Mouse (Mus musculus): ENCODE measurements around the gene Gm13030.

DNA sequence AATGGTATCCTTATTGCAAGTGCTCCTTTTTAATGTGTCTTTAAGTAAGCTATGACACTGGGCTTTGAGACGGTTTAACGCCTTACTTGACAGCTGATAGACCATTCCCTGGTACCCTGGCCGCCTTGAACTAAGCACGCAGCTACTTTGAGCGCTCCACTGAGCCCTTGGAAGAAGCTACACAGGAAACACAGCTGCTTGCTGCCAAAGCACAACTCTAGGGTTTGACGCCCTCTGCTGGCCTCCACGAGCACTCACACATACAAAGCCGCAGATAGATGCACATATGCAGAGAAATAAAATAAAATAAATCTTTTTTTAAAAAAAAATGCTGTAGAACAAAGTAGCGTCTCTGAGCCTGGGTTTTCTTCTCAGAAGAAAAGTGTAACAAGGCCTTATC, 14.5 kb downstream of the Gm13030 start:
- peak; percentile 3 to 48 (median 17); a peak in 3 of 6 replicates for TF ChIP-seq CTCF (IDR thresholded peaks at IDR 0.05 in 2 of 3, conservative IDR thresholded peaks at IDR 0.05 in 1 of 3; ENCODE audit: control insufficient read depth in 1 of 3, insufficient read depth in 1 of 3, low read depth in 2 of 3, low read length in 3 of 3, poor library complexity in 1 of 3, severe bottlenecking in 1 of 3)
- no peak for TF ChIP-seq CHD2 (IDR thresholded peaks at IDR 0.05; ENCODE audit: low read length)
- no peak for TF ChIP-seq POLR2AphosphoS2 (IDR thresholded peaks at IDR 0.05; ENCODE audit: low read length)
- TF ChIP-seq MAX (IDR thresholded peaks at IDR 0.05; ENCODE audit: low read length) = no peak
